Mouse (Mus musculus): ENCODE results near the gene Tpm1. TPM values are rescaled to one million over a fixed set of nuclear protein-coding genes. Genes with fewer than 3 reads are reported as not detected.

Tpm1 gene
- polyA plus RNA-seq, 1 experiment, result 12.8 TPM

GRCm38 (mm10) chr9:67005161-67005742, 44.0 kb downstream of the Tpm1 start:
- H3K4me3 ChIP-seq (replicated peaks), result no peak overlapping the region
- TF ChIP-seq GATA1 (IDR thresholded peaks at IDR 0.05; ENCODE audit: low read length) (no peak), TAL1 (IDR thresholded peaks at IDR 0.05; ENCODE audit: low read length) (no peak)
- no peaks in the 10 kb centered on the region for H3K9me3 ChIP-seq (ENCODE audit: control insufficient read depth, low read length)
- H3K36me3 ChIP-seq (ENCODE audit: control insufficient read depth), result no peaks in the 10 kb centered on the region
- peaks cover 39% of the 10 kb centered on the region for H3K4me1 ChIP-seq (ENCODE audit: control insufficient read depth)
- H3K27me3 ChIP-seq (ENCODE audit: control insufficient read depth), result no peaks in the 10 kb centered on the region; the same call in 1 of the 2 replicates

GRCm38 (mm10) chr9:67003656-67004055, 45.5 kb downstream of the Tpm1 start:
- H3K4me1 ChIP-seq (ENCODE audit: control insufficient read depth), result peaks cover 38% of the 10 kb centered on the region
- H3K4me3 ChIP-seq (replicated peaks), result no peak overlapping the region
- H3K27me3 ChIP-seq (ENCODE audit: control insufficient read depth), result no peaks in the 10 kb centered on the region; the same call in 1 of the 2 replicates
- no peaks in the 10 kb centered on the region for H3K36me3 ChIP-seq (ENCODE audit: control insufficient read depth)
- no peaks in the 10 kb centered on the region for H3K9me3 ChIP-seq (ENCODE audit: control insufficient read depth, low read length)
- TF ChIP-seq GATA1 (IDR thresholded peaks at IDR 0.05; ENCODE audit: low read length) (no peak), TAL1 (IDR thresholded peaks at IDR 0.05; ENCODE audit: low read length) (no peak)

- Histone ChIP-seq H3K9me3 (ENCODE audit: control insufficient read depth, low read length) (no peaks in the 10 kb centered on the region), H3K27me3 (ENCODE audit: control insufficient read depth) (no peaks in the 10 kb centered on the region; the same call in 1 of the 2 replicates), H3K4me3 (replicated peaks) (no peak overlapping the region), H3K4me1 (ENCODE audit: control insufficient read depth) (peaks cover 38% of the 10 kb centered on the region), H3K36me3 (ENCODE audit: control insufficient read depth) (no peaks in the 10 kb centered on the region)
- TF ChIP-seq TAL1 (IDR thresholded peaks at IDR 0.05; ENCODE audit: low read length), result no peak
- TF ChIP-seq GATA1 (IDR thresholded peaks at IDR 0.05; ENCODE audit: low read length), result no peak
Observed at GRCm38 (mm10) chr9:67003156-67003555, 46.0 kb downstream of the Tpm1 start.

- Histone ChIP-seq H3K27me3 (ENCODE audit: control insufficient read depth) (no peaks in the 10 kb centered on the region; the same call in 1 of the 2 replicates), H3K9me3 (ENCODE audit: control insufficient read depth, low read length) (no peaks in the 10 kb centered on the region), H3K4me3 (replicated peaks) (no peak overlapping the region), H3K36me3 (ENCODE audit: control insufficient read depth) (no peaks in the 10 kb centered on the region), H3K4me1 (ENCODE audit: control insufficient read depth) (peaks cover 36% of the 10 kb centered on the region)
- no peak for TF ChIP-seq TAL1 (IDR thresholded peaks at IDR 0.05; ENCODE audit: low read length)
- TF ChIP-seq GATA1 (IDR thresholded peaks at IDR 0.05; ENCODE audit: low read length), result no peak
Observed at GRCm38 (mm10) chr9:67001506-67001905, 47.7 kb downstream of the Tpm1 start.

DNA sequence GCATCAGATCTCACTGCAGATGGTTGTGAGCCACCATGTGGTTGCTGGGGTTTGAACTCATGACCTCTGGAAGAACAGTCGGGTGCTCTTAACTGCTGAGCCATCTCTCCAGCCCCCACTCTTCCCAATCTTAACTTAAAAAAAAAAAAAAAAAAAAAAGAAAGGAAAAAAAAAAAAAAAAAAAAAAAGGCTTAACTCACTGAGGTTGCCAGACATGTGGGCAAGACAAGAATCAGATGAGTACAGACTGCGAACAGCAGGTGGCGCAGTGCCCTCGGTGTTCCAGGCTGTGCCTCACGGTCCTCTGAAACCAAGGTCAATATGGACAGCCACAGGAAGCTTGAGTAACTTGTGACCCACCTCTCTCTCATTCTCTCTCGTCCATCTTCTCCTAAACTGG, 48.2 kb downstream of the Tpm1 start:
- Histone ChIP-seq H3K36me3 (ENCODE audit: control insufficient read depth) (no peaks in the 10 kb centered on the region), H3K27me3 (ENCODE audit: control insufficient read depth) (no peaks in the 10 kb centered on the region; the same call in 1 of the 2 replicates), H3K9me3 (ENCODE audit: control insufficient read depth, low read length) (no peaks in the 10 kb centered on the region), H3K4me3 (replicated peaks) (no peak overlapping the region), H3K4me1 (ENCODE audit: control insufficient read depth) (peaks cover 32% of the 10 kb centered on the region)
- TF ChIP-seq GATA1 (IDR thresholded peaks at IDR 0.05; ENCODE audit: low read length), result no peak
- no peak for TF ChIP-seq TAL1 (IDR thresholded peaks at IDR 0.05; ENCODE audit: low read length)

- H3K4me1 ChIP-seq (ENCODE audit: control insufficient read depth), result peaks cover 18% of the 10 kb centered on the region
- no peaks in the 10 kb centered on the region for H3K36me3 ChIP-seq (ENCODE audit: control insufficient read depth)
- no peak overlapping the region for H3K4me3 ChIP-seq (replicated peaks)
- TF ChIP-seq TAL1 (IDR thresholded peaks at IDR 0.05; ENCODE audit: low read length) (no peak), GATA1 (IDR thresholded peaks at IDR 0.05; ENCODE audit: low read length) (no peak)
- no peaks in the 10 kb centered on the region for H3K9me3 ChIP-seq (ENCODE audit: control insufficient read depth, low read length)
- no peaks in the 10 kb centered on the region; the same call in 1 of the 2 replicates for H3K27me3 ChIP-seq (ENCODE audit: control insufficient read depth)
Observed at GRCm38 (mm10) chr9:66999698-67000097, 49.5 kb downstream of the Tpm1 start.

GRCm38 (mm10) chr9:66991750-66992410, 57.3 kb downstream of the Tpm1 start:
- peaks cover 51% of the 10 kb centered on the region for H3K4me1 ChIP-seq (ENCODE audit: control insufficient read depth)
- peaks cover 2% of the 10 kb centered on the region; the same call in 1 of the 2 replicates for H3K36me3 ChIP-seq (ENCODE audit: control insufficient read depth)
- H3K27me3 ChIP-seq (ENCODE audit: control insufficient read depth), result no peaks in the 10 kb centered on the region
- H3K9me3 ChIP-seq (ENCODE audit: control insufficient read depth, low read length), result peaks cover 3% of the 10 kb centered on the region; the same call in 1 of the 2 replicates
- TF ChIP-seq GATA1 (IDR thresholded peaks at IDR 0.05; ENCODE audit: low read length), result no peak
- no peak for TF ChIP-seq TAL1 (IDR thresholded peaks at IDR 0.05; ENCODE audit: low read length)
- H3K4me3 ChIP-seq (replicated peaks), result no peak overlapping the region

- H3K4me3 ChIP-seq (replicated peaks), result no peak overlapping the region
- no peaks in the 10 kb centered on the region for H3K27me3 ChIP-seq (ENCODE audit: control insufficient read depth)
- H3K36me3 ChIP-seq (ENCODE audit: control insufficient read depth), result peaks cover 2% of the 10 kb centered on the region; the same call in 1 of the 2 replicates
- TF ChIP-seq GATA1 (IDR thresholded peaks at IDR 0.05; ENCODE audit: low read length), result no peak
- no peak for TF ChIP-seq TAL1 (IDR thresholded peaks at IDR 0.05; ENCODE audit: low read length)
- H3K9me3 ChIP-seq (ENCODE audit: control insufficient read depth, low read length), result peaks cover 3% of the 10 kb centered on the region; the same call in 1 of the 2 replicates
- H3K4me1 ChIP-seq (ENCODE audit: control insufficient read depth), result peaks cover 53% of the 10 kb centered on the region
Observed at GRCm38 (mm10) chr9:66991021-66991749, 58.0 kb downstream of the Tpm1 start.

- TF ChIP-seq GATA1 (IDR thresholded peaks at IDR 0.05; ENCODE audit: low read length) (no peak), TAL1 (IDR thresholded peaks at IDR 0.05; ENCODE audit: low read length) (no peak)
- peaks cover 2% of the 10 kb centered on the region; the same call in 1 of the 2 replicates for H3K36me3 ChIP-seq (ENCODE audit: control insufficient read depth)
- peaks cover 54% of the 10 kb centered on the region for H3K4me1 ChIP-seq (ENCODE audit: control insufficient read depth)
Observed at GRCm38 (mm10) chr9:66990046-66990445, 59.2 kb downstream of the Tpm1 start.

More at GRCm38 (mm10) chr9:66990046-66990445, 59.2 kb downstream of the Tpm1 start:
- peaks cover 3% of the 10 kb centered on the region; the same call in 1 of the 2 replicates for H3K9me3 ChIP-seq (ENCODE audit: control insufficient read depth, low read length)
- H3K27me3 ChIP-seq (ENCODE audit: control insufficient read depth), result peaks cover 4% of the 10 kb centered on the region; the same call in 1 of the 2 replicates
- no peak overlapping the region for H3K4me3 ChIP-seq (replicated peaks)
